Mouse (Mus musculus) ES-E14 (cell line): ENCODE measurements around the gene Ogfr. TPM values are rescaled to one million over a fixed set of nuclear protein-coding genes. Genes with fewer than 3 reads are reported as not detected.

Experiments
- DNase-seq: peaks from one replicate; pipeline ENCODE4 v3.0.0-alpha.2; 2013; ENCODE audit warnings: low read depth, low spot score
- H3K27ac ChIP-seq: 2 replicates; pipeline ENCODE4 v1.5.1; 2012; ENCODE audit warnings: low read depth, mild to moderate bottlenecking, low read length, moderate library complexity, mixed read lengths; ENCODE audit not compliant: poor library complexity, insufficient read depth, severe bottlenecking
- H3K36me3 ChIP-seq: 2 replicates; pipeline ENCODE4 v1.6.1; 2012; ENCODE audit warnings: mild to moderate bottlenecking, low read length, moderate library complexity, mixed read lengths; ENCODE audit not compliant: control insufficient read depth, poor library complexity, insufficient read depth, severe bottlenecking
- H3K4me1 ChIP-seq, 2 experiments: fragments of 150-350 bp in 1 of 2; sonication (generic) in 1 of 2; 2 replicates each; pipeline ENCODE4 v1.6.1; 2012; ENCODE audit warnings: low read length in 2 of 2, mild to moderate bottlenecking in 1 of 2, mixed read lengths in 1 of 2; ENCODE audit not compliant: control insufficient read depth in 2 of 2, insufficient read depth in 2 of 2, poor library complexity in 1 of 2
- H3K4me3 ChIP-seq, 2 experiments: fragments of 150-350 bp in 1 of 2; sonication (generic) in 1 of 2; 2 replicates each; pipeline ENCODE4 v1.5.1; 2012; ENCODE audit warnings: low read length in 2 of 2, low read depth in 1 of 2, mild to moderate bottlenecking in 1 of 2, mixed read lengths in 1 of 2; ENCODE audit not compliant: insufficient read depth in 1 of 2, poor library complexity in 1 of 2, severe bottlenecking in 1 of 2
- H3K9ac ChIP-seq: 2 replicates; pipeline ENCODE4 v1.6.1; 2012; ENCODE audit warnings: low read depth, mild to moderate bottlenecking, low read length, mixed read lengths; ENCODE audit not compliant: poor library complexity, insufficient read depth, severe bottlenecking
- H3K9me3 ChIP-seq: fragments of 150-350 bp; sonication (generic); 2 replicates; pipeline ENCODE4 v1.6.1; 2012; ENCODE audit warnings: low read depth, mild to moderate bottlenecking, low read length; ENCODE audit not compliant: control insufficient read depth, insufficient read depth
- CHD2 ChIP-seq: IDR thresholded peaks from 2 replicates; pipeline ENCODE4 v1.6.1; 2014; ENCODE audit warnings: mild to moderate bottlenecking, low read depth, low read length, inconsistent platforms
- HCFC1 ChIP-seq: IDR thresholded peaks from 2 replicates; pipeline ENCODE4 v1.6.1; 2012; ENCODE audit warnings: low read length, inconsistent platforms, borderline replicate concordance; ENCODE audit not compliant: insufficient read depth
- MAFK ChIP-seq: IDR thresholded peaks from 2 replicates; pipeline ENCODE4 v1.6.1; 2014; ENCODE audit warnings: mild to moderate bottlenecking, low read depth, low read length, inconsistent platforms; ENCODE audit not compliant: insufficient read depth
- ZC3H11A ChIP-seq: IDR thresholded peaks from 2 replicates; pipeline ENCODE4 v1.6.1; 2012; ENCODE audit warnings: low read depth, mild to moderate bottlenecking, inconsistent platforms, low read length, borderline replicate concordance
- ZNF384 ChIP-seq: IDR thresholded peaks from 2 replicates; pipeline ENCODE4 v1.6.1; 2012; ENCODE audit warnings: low read depth, low read length, inconsistent platforms
- in situ Hi-C, 2 experiments: fragments of 600-800 bp; cut with MboI; formaldehyde crosslinking; loops; one replicate each; pipeline ENCODE4 v1.15.1; 2025; ENCODE audit warnings: low sequenced_read_pairs in 2 of 2, inconsistent platforms in 1 of 2; ENCODE audit not compliant: unreplicated experiment in 2 of 2
- total RNA-seq: library from RNA; depleted of rRNA; stranded (reverse); fragments of 300-350 nt; gene quantifications from 2 replicates; pipeline ENCODE4 v1.2.3, GENCODE M21; 2012; rRNA removed

The Ogfr gene
- total RNA-seq, 1 experiment, result 39.2 TPM

DNA sequence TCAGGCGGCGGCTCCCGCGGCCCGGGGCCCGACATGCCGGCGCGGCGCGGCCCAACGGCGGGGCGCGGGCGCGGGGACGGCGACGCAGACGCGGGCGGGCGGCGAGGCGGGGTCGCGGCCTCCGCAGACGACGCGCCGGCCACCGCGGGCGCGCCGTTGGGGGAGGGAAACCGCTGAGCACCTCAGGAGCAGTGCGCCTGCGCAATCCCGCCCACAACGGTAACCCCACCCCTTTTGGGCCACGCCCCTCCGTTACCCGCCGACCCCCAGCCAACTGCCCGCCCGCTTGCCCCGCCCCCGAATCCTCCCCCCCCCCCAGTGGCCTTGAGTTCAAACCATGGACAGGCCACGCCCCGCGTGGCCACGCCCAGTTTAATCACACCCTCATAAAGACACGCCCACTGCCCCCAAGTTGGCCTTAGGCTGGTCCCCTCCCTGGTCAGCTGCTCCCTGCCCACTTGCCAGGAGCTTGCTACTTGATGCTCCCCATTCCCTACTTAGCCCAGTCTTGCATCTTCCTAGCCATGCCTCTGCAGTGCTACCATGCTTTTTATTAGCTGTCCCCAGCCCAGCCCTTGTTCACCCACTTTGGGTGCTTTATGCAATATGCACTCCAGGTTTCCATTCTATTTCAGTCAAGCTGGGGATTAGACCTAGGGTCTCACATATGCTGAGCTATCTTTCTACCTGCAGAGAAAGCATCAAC, 53.7 kb downstream of the Ogfr start, which contains the start of gene Tcfl5:
Tcfl5 (minus strand) TSS at position 154 of the 706 bp plus-strand sequence.
- TF ChIP-seq ZNF384 (no peak), CHD2 (no peak), ZC3H11A (no peak), MAFK (no peak), HCFC1 (no peak)
- H3K9ac ChIP-seq, result peak within 1 kb of the TSS; percentile 89
- H3K27ac ChIP-seq, result peak within 1 kb of the TSS; percentile 56
- H3K9me3 ChIP-seq, result no peaks in the 10 kb centered on the region
- no peak for DNase-seq
- H3K4me1 ChIP-seq, result peaks cover 2% of the 10 kb centered on the region in 2 experiments; a peak in 3 of 4 replicates
- H3K36me3 ChIP-seq, result peaks cover 9% of the 10 kb centered on the region; the same call in 1 of the 2 replicates
- in situ Hi-C loops, result no loop called here
- peak within 1 kb of the TSS; percentile 73 to 91 for H3K4me3 ChIP-seq

DNA sequence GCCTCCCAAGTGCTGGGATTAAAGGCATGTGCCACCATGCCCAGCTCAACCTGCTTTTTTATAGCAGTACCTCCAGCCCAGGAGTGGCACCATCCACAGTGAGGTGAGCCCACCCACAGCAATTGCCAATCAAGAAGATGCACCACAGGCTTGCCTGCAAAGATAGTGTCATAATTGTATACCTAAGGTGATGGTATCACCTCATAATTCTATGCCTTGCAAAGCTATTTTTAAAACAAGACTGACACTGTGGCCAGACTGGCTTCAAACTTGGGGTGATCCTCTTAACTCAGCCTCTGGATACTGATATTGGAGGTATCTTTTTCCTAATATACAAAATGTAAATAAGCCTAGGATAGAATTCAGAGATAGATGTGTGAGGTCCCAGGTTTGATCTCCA, 54.6 kb downstream of the Ogfr start:
- DNase-seq, result no peak
- Histone ChIP-seq H3K4me3 (no peak overlapping the region), H3K4me1 (peaks cover 2% of the 10 kb centered on the region in 2 experiments; a peak in 3 of 4 replicates), H3K9ac (no peak overlapping the region), H3K9me3 (no peaks in the 10 kb centered on the region), H3K27ac (no peak overlapping the region), H3K36me3 (0 out of 2 replicates have a peak, but pooled peaks cover 2% of the 10 kb centered on the region)
- in situ Hi-C loops, result no loop called here
- TF ChIP-seq ZNF384 (no peak), CHD2 (no peak), HCFC1 (no peak), ZC3H11A (no peak), MAFK (no peak)

Other genes starting within 250 kb of the Ogfr start
- 14.7 and 24.7 TPM in 2 replicates for gene Slco4a1, start 133.0 kb upstream of the Ogfr start, total RNA-seq
- 0.09 TPM in 1 of 2 replicates, not detected in the other for gene Ntsr1, start 89.3 kb upstream of the Ogfr start, total RNA-seq
- gene Mrgbp, start 7.9 kb upstream of the Ogfr start, total RNA-seq, result 27.2 and 30.9 TPM in 2 replicates
- gene Col9a3, start 8.5 kb downstream of the Ogfr start, total RNA-seq, result 5.4 and 7.9 TPM in 2 replicates
- gene Tcfl5, start 53.5 kb downstream of the Ogfr start, total RNA-seq, result 36.0 and 44.9 TPM in 2 replicates
- gene Dido1, start 120.8 kb downstream of the Ogfr start, total RNA-seq, result 84.7 and 90.6 TPM in 2 replicates
- 57.8 and 64.7 TPM in 2 replicates for gene Gid8, start 120.9 kb downstream of the Ogfr start, total RNA-seq
- gene Slc17a9, start 136.0 kb downstream of the Ogfr start, total RNA-seq, result 12.0 and 28.1 TPM in 2 replicates
- 0.11 and 0.18 TPM in 2 replicates for gene Bhlhe23, start 187.7 kb downstream of the Ogfr start, total RNA-seq